ENCODE assay signal across 18 mouse cellular contexts in the genomic region with DNA sequence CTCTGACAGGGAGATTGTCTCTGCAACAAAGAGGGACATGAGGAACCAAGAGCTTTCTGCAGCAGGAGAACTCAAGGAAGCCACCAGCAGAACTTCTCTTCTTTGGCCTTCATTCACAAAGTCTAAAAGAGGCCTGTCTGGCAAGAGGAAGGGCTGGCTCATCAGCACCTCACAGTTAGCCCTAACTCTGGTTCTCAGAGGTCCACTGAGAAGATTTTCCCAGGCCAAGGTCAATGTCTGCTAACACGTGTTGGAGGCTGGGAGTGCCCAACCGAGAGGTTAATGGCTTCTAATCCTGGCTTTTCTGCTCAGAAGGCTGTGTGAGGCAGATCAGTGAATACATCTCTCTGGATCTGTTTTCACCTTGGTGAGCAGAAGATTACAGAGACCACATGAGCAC. TPM values are rescaled to one million over a fixed set of nuclear protein-coding genes. Genes with fewer than 3 reads are reported as not detected.
DNase-seq lines count a peak whose midpoint lies in the region; ATAC-seq and TF ChIP-seq lines count a peak whose summit lies in the region.
"Had no signal": no experiment of that assay in that cellular context is flagged by ENCODE, and none has a peak within 500 bp of the region (broad histone marks: within the 10 kb centered on the region; RNA-seq: fewer than 3 reads in every experiment).

No protein-coding gene starts in this region.

- TF ChIP-seq EP300 in stomach, postnatal 0 days (optimal IDR thresholded peaks at IDR 0.05) = no peak

- no peak overlapping the region for H3K9ac ChIP-seq in kidney, embryonic 16.5 days (replicated peaks; ENCODE audit: low read length)
- no peak overlapping the region for H3K9ac ChIP-seq in stomach, postnatal 0 days (ENCODE audit: low read length)
- H3K9ac ChIP-seq: hindbrain, embryonic 14.5 days had no signal

- H3K9me3 ChIP-seq in kidney, embryonic 16.5 days (ENCODE audit: low read length) = no peaks in the 10 kb centered on the region
- no peaks in the 10 kb centered on the region for H3K9me3 ChIP-seq in stomach, postnatal 0 days (ENCODE audit: control insufficient read depth, low read length)
- H3K9me3 ChIP-seq: forebrain, embryonic 12.5 days; heart, embryonic 10.5 days; intestine, embryonic 15.5 days; liver, embryonic 13.5 days had no signal

- no peak overlapping the region for H3K27ac ChIP-seq in kidney, embryonic 16.5 days (ENCODE audit: low read length)
- 0 out of 2 replicates have a peak overlapping the region, but pooled peaks have one; percentile 11 for H3K27ac ChIP-seq in spleen, adult 2 months (ENCODE audit: insufficient read depth, low read length)
- 0 out of 2 replicates have a peak overlapping the region, but pooled peaks have one; percentile 24 for H3K27ac ChIP-seq in stomach, postnatal 0 days (replicated peaks)
- H3K27ac ChIP-seq: hindbrain, embryonic 14.5 days; liver, embryonic 13.5 days had no signal

- DNase-seq in adrenal gland, postnatal 10 days = peak; percentile 27
- no peak for DNase-seq in adrenal gland, adult 8-10 months
- DNase-seq in kidney, adult 9 months = peak; percentile 63
- no peak for DNase-seq in spleen, adult 2 months (ENCODE audit: low read depth in 1 of 2, low spot score in 2 of 2)
- DNase-seq in spleen, postnatal 4 days (ENCODE audit: low spot score in 2 of 2) = no peak
- no peak for DNase-seq in stomach, postnatal 0 days (ENCODE audit: low spot score)
- no peak for DNase-seq in heart, adult 11 months
- DNase-seq: cerebellum, adult 9-10 months; embryo, embryonic 11 days; liver, embryonic 13.5 days had no signal

- no peaks in the 10 kb centered on the region for H3K36me3 ChIP-seq in kidney, embryonic 16.5 days (ENCODE audit: insufficient read depth, low read length)
- H3K36me3 ChIP-seq in spleen, adult 2 months (ENCODE audit: control insufficient read depth, insufficient read depth, low read length) = no peaks in the 10 kb centered on the region
- H3K36me3 ChIP-seq in stomach, postnatal 0 days (ENCODE audit: control insufficient read depth, insufficient read depth, low read length) = no peaks in the 10 kb centered on the region
- H3K36me3 ChIP-seq: forebrain, embryonic 12.5 days; heart, embryonic 10.5 days; intestine, embryonic 15.5 days; liver, embryonic 13.5 days had no signal

- WGBS in kidney, embryonic 16.5 days = 37% methylated on average over 2 of the region's 2 CpGs
- WGBS in spleen, adult 2 months = 78% methylated on average over 2 of the region's 2 CpGs
- WGBS in stomach, postnatal 0 days = 27% methylated on average over 2 of the region's 2 CpGs

- TF ChIP-seq CTCF in spleen, adult 2 months (IDR thresholded peaks at IDR 0.05; ENCODE audit: extremely low read depth, insufficient read depth, insufficient read length, insufficient replicate concordance) = no peak
- TF ChIP-seq CTCF in stomach, postnatal 0 days (IDR thresholded peaks at IDR 0.05; ENCODE audit: low read depth) = no peak

- 0 out of 2 replicates have a peak, but pooled peaks cover 3% of the 10 kb centered on the region for H3K27me3 ChIP-seq in kidney, embryonic 16.5 days (ENCODE audit: insufficient read depth, low read length)
- no peaks in the 10 kb centered on the region for H3K27me3 ChIP-seq in spleen, adult 2 months (ENCODE audit: control insufficient read depth, insufficient read depth, low read length)
- no peaks in the 10 kb centered on the region for H3K27me3 ChIP-seq in stomach, postnatal 0 days (ENCODE audit: control insufficient read depth, insufficient read depth, low read length)
- H3K27me3 ChIP-seq: intestine, embryonic 15.5 days; Patski had no signal

- no peak overlapping the region for H3K4me2 ChIP-seq in kidney, embryonic 16.5 days (replicated peaks; ENCODE audit: low read depth, low read length)
- H3K4me2 ChIP-seq in stomach, postnatal 0 days (replicated peaks; ENCODE audit: low read depth) = no peak overlapping the region

- no peak overlapping the region for H3K4me3 ChIP-seq in kidney, embryonic 16.5 days (ENCODE audit: low read length)
- H3K4me3 ChIP-seq in spleen, adult 2 months (ENCODE audit: extremely low read depth, insufficient read depth, insufficient read length) = no peak overlapping the region
- no peak overlapping the region for H3K4me3 ChIP-seq in stomach, postnatal 0 days (ENCODE audit: low read depth, low read length)

- no peak for ATAC-seq in kidney, embryonic 16.5 days (ENCODE audit: low FRiP score, low TSS enrichment)
- ATAC-seq in stomach, postnatal 0 days (ENCODE audit: low FRiP score, low TSS enrichment) = no peak
- ATAC-seq: activated CD4-positive, CD25-positive, alpha-beta regulatory T cell, adult 4 months; midbrain, embryonic 16.5 days had no signal

- peaks cover 18% of the 10 kb centered on the region for H3K4me1 ChIP-seq in kidney, embryonic 16.5 days (ENCODE audit: insufficient read depth, low read length)
- peaks cover 7% of the 10 kb centered on the region; the same call in 1 of the 2 replicates for H3K4me1 ChIP-seq in spleen, adult 2 months (ENCODE audit: control insufficient read depth, insufficient read depth, insufficient read length)
- no peaks in the 10 kb centered on the region for H3K4me1 ChIP-seq in stomach, postnatal 0 days (replicated peaks; ENCODE audit: control insufficient read depth, insufficient read depth)

- no peak for TF ChIP-seq POLR2A in spleen, adult 2 months (IDR thresholded peaks at IDR 0.05; ENCODE audit: low read depth, low read length)

RNA-seq across cellular contexts. Expression of gene Jade2, which starts 2.1 kb away (rescaled TPM):
- total RNA-seq in adrenal gland, postnatal 10 days (2021) = 10 to 100 TPM; 10.7 to 11.4 TPM
- 10 to 100 TPM; 21.1 to 36.2 (median 30.3) TPM for total RNA-seq in adrenal gland, adult 8-10 months (2022)
- 0.87 and 1.1 TPM in 2 replicates for polyA plus RNA-seq in kidney, embryonic 16.5 days (2015; fragmentation: Nextera tagmentation; extraction: Ambion mirVana)
- 24.8 and 27.2 TPM in 2 replicates for polyA plus RNA-seq in spleen, adult 2 months (2012; rRNA removed)
- 1.2 and 1.3 TPM in 2 replicates for polyA plus RNA-seq in stomach, postnatal 0 days (2015; fragmentation: Nextera tagmentation; extraction: Ambion mirVana)

Comparison
In these comparisons a context has a peak if more than half of its experiments do, and no peak if none do; other contexts are left out.
1. DNase-seq: peak in adrenal gland, postnatal 10 days (single experiment) and kidney, adult 9 months (single experiment); none in adrenal gland, adult 8-10 months (single experiment), spleen, adult 2 months (0 of 2), spleen, postnatal 4 days (0 of 2), stomach, postnatal 0 days (single experiment) and heart, adult 11 months (single experiment).
2. RNA of gene Jade2, which starts 2.1 kb away (polyA plus RNA-seq): 24.8 to 27.2 TPM in spleen, adult 2 months; 1.2 to 1.3 TPM in stomach, postnatal 0 days and 0.87 to 1.1 TPM in kidney, embryonic 16.5 days; every median in the first group is over 10 times any median in the second.